Mouse (Mus musculus) myocyte (in vitro differentiated cells): ENCODE data around the gene Vkorc1. TPM values are rescaled to one million over a fixed set of nuclear protein-coding genes. Genes with fewer than 3 reads are reported as not detected.

Experiments used
- H3K27me3 ChIP-seq: one replicate; pipeline ENCODE4 v1.6.1; 2011; ENCODE audit not compliant: control insufficient read depth, insufficient read depth, insufficient read length
- H3K36me3 ChIP-seq: one replicate; pipeline ENCODE4 v1.6.1; 2011; ENCODE audit not compliant: control insufficient read depth, insufficient read depth
- H3K4me2 ChIP-seq: one replicate; pipeline ENCODE4 v1.6.1; 2011; ENCODE audit warnings: low read depth, control low read depth
- H3K4me3 ChIP-seq: one replicate; pipeline ENCODE4 v1.5.1; 2011; ENCODE audit warnings: mild to moderate bottlenecking, control low read depth, moderate library complexity
- H3K79me2 ChIP-seq: one replicate; pipeline ENCODE4 v1.6.1; 2011; ENCODE audit not compliant: control insufficient read depth, insufficient read depth
- H3ac ChIP-seq: one replicate; pipeline ENCODE4 v1.6.1; 2011; ENCODE audit not compliant: control insufficient read depth, insufficient read length
- CEBPB ChIP-seq: IDR thresholded peaks from 2 replicates; pipeline ENCODE4 v1.6.1; 2011; ENCODE audit warnings: mild to moderate bottlenecking, moderate library complexity; ENCODE audit not compliant: poor library complexity, insufficient read depth, severe bottlenecking
- E2F4 ChIP-seq: IDR thresholded peaks from one replicate; pipeline ENCODE4 v1.6.1; 2011; ENCODE audit warnings: mild to moderate bottlenecking, control low read depth, moderate library complexity; ENCODE audit not compliant: insufficient read depth
- MAX ChIP-seq: IDR thresholded peaks from one replicate; pipeline ENCODE4 v1.6.1; 2011; ENCODE audit warnings: low read depth, mild to moderate bottlenecking, control low read depth
- MYOD1 ChIP-seq, 3 experiments: IDR thresholded peaks; one replicate each; pipeline ENCODE4 v1.6.1; 2011; ENCODE audit warnings: control low read depth in 2 of 3, low read depth in 2 of 3, mild to moderate bottlenecking in 2 of 3, moderate library complexity in 1 of 3; ENCODE audit not compliant: insufficient read length in 2 of 3, control insufficient read depth in 1 of 3
- MYOG ChIP-seq, 3 experiments: IDR thresholded peaks; one replicate each; pipeline ENCODE4 v1.6.1; 2011; ENCODE audit warnings: control low read depth in 2 of 3, low read depth in 2 of 3, mild to moderate bottlenecking in 2 of 3; ENCODE audit not compliant: insufficient read length in 2 of 3, control insufficient read depth in 1 of 3, insufficient read depth in 1 of 3
- POLR2A ChIP-seq: IDR thresholded peaks from one replicate; pipeline ENCODE4 v1.6.1; 2011; ENCODE audit warnings: low read depth, mild to moderate bottlenecking, control low read depth, moderate library complexity; ENCODE audit not compliant: insufficient read length
- POLR2AphosphoS2 ChIP-seq: IDR thresholded peaks from one replicate; pipeline ENCODE4 v1.6.1; 2011; ENCODE audit warnings: low read depth, control low read depth; ENCODE audit not compliant: insufficient read length
- REST ChIP-seq: IDR thresholded peaks from one replicate; pipeline ENCODE4 v1.6.1; 2011; ENCODE audit warnings: mild to moderate bottlenecking, control low read depth, moderate library complexity; ENCODE audit not compliant: insufficient read depth, insufficient read length
- SRF ChIP-seq: IDR thresholded peaks from one replicate; pipeline ENCODE4 v1.6.1; 2011; ENCODE audit warnings: low read depth; ENCODE audit not compliant: control insufficient read depth, insufficient read length
- TCF12 ChIP-seq: IDR thresholded peaks from one replicate; pipeline ENCODE4 v1.6.1; 2011; ENCODE audit warnings: mild to moderate bottlenecking, control low read depth; ENCODE audit not compliant: poor library complexity, insufficient read depth, severe bottlenecking
- TCF3 ChIP-seq: IDR thresholded peaks from one replicate; pipeline ENCODE4 v1.6.1; 2011; ENCODE audit warnings: low read depth, control low read depth; ENCODE audit not compliant: insufficient read length
- USF1 ChIP-seq: IDR thresholded peaks from one replicate; pipeline ENCODE4 v1.6.1; 2011; ENCODE audit warnings: low read depth, mild to moderate bottlenecking, control low read depth, moderate library complexity
- polyA plus RNA-seq: library from polyadenylated mRNA; unstranded; fragments of >200 nt; fragmentation: generic; extraction: Trizol; gene quantifications from one replicate; pipeline ENCODE4 v1.2.1, GENCODE M21; 2012; ENCODE audit warnings: missing spikeins

Vkorc1 gene
- polyA plus RNA-seq, 1 experiment, result 65.9 TPM

- H3K36me3 ChIP-seq, result peaks cover 17% of the 10 kb centered on the region
- H3K79me2 ChIP-seq, result peaks cover 12% of the 10 kb centered on the region
- no peak overlapping the region for H3K4me3 ChIP-seq
- H3K4me2 ChIP-seq, result no peak overlapping the region
- TF ChIP-seq TCF12, result no peak
- TF ChIP-seq POLR2A, result no peak
- TF ChIP-seq MYOD1 (IDR thresholded peaks at IDR 0.05; ENCODE audit: control insufficient read depth in 1 of 3, insufficient read length in 2 of 3, low read depth in 2 of 3), result no peak
- no peak for TF ChIP-seq POLR2AphosphoS2
- no peak for TF ChIP-seq MYOG (IDR thresholded peaks at IDR 0.05; ENCODE audit: control insufficient read depth in 1 of 3, insufficient read depth in 1 of 3, insufficient read length in 2 of 3, low read depth in 2 of 3)
- TF ChIP-seq TCF3, result no peak
- no peak for TF ChIP-seq E2F4
- no peak for TF ChIP-seq SRF
- no peak for TF ChIP-seq REST
- TF ChIP-seq MAX, result no peak
- TF ChIP-seq CEBPB, result no peak
- no peaks in the 10 kb centered on the region for H3K27me3 ChIP-seq
- no peak overlapping the region for H3ac ChIP-seq
Observed at GRCm38 (mm10) chr7:127888821-127889220, 6.6 kb downstream of the Vkorc1 start.

- no peak overlapping the region for H3K4me3 ChIP-seq
- no peak overlapping the region for H3K4me2 ChIP-seq
- peaks cover 22% of the 10 kb centered on the region for H3K79me2 ChIP-seq
- H3K27me3 ChIP-seq, result no peaks in the 10 kb centered on the region
- peaks cover 17% of the 10 kb centered on the region for H3K36me3 ChIP-seq
- TF ChIP-seq TCF12 (no peak), SRF (no peak), MYOG (IDR thresholded peaks at IDR 0.05; ENCODE audit: control insufficient read depth in 1 of 3, insufficient read depth in 1 of 3, insufficient read length in 2 of 3, low read depth in 2 of 3) (no peak), MYOD1 (IDR thresholded peaks at IDR 0.05; ENCODE audit: control insufficient read depth in 1 of 3, insufficient read length in 2 of 3, low read depth in 2 of 3) (no peak), REST (no peak)
- no peak overlapping the region for H3ac ChIP-seq
Observed at GRCm38 (mm10) chr7:127887781-127888180, 7.6 kb downstream of the Vkorc1 start.

GRCm38 (mm10) chr7:127887191-127887590, 8.2 kb downstream of the Vkorc1 start:
- H3K4me2 ChIP-seq, result no peak overlapping the region
- H3ac ChIP-seq, result no peak overlapping the region
- H3K4me3 ChIP-seq, result no peak overlapping the region
- peaks cover 28% of the 10 kb centered on the region for H3K79me2 ChIP-seq
- H3K27me3 ChIP-seq, result no peaks in the 10 kb centered on the region
- peaks cover 17% of the 10 kb centered on the region for H3K36me3 ChIP-seq
- TF ChIP-seq POLR2A (no peak), USF1 (no peak), MAX (no peak), MYOG (IDR thresholded peaks at IDR 0.05; ENCODE audit: control insufficient read depth in 1 of 3, insufficient read depth in 1 of 3, insufficient read length in 2 of 3, low read depth in 2 of 3) (no peak), TCF3 (no peak), E2F4 (no peak), MYOD1 (IDR thresholded peaks at IDR 0.05; ENCODE audit: control insufficient read depth in 1 of 3, insufficient read length in 2 of 3, low read depth in 2 of 3) (no peak), CEBPB (no peak), POLR2AphosphoS2 (no peak), REST (no peak), TCF12 (no peak), SRF (no peak)

GRCm38 (mm10) chr7:127886551-127886950, 8.9 kb downstream of the Vkorc1 start:
- TF ChIP-seq MYOD1 (IDR thresholded peaks at IDR 0.05; ENCODE audit: control insufficient read depth in 1 of 3, insufficient read length in 2 of 3, low read depth in 2 of 3) (no peak), SRF (no peak), POLR2A (no peak), MYOG (IDR thresholded peaks at IDR 0.05; ENCODE audit: control insufficient read depth in 1 of 3, insufficient read depth in 1 of 3, insufficient read length in 2 of 3, low read depth in 2 of 3) (no peak), REST (no peak), TCF12 (no peak), E2F4 (no peak), MAX (no peak)
- H3K4me2 ChIP-seq, result peak overlapping the region; percentile 38
- no peak overlapping the region for H3K4me3 ChIP-seq
- peaks cover 28% of the 10 kb centered on the region for H3K79me2 ChIP-seq
- peaks cover 17% of the 10 kb centered on the region for H3K36me3 ChIP-seq
- no peaks in the 10 kb centered on the region for H3K27me3 ChIP-seq
- H3ac ChIP-seq, result no peak overlapping the region

- Histone ChIP-seq H3K27me3 (no peaks in the 10 kb centered on the region), H3K4me3 (no peak overlapping the region), H3K4me2 (peak overlapping the region; percentile 38), H3K79me2 (peaks cover 28% of the 10 kb centered on the region), H3ac (no peak overlapping the region), H3K36me3 (peaks cover 17% of the 10 kb centered on the region)
- TF ChIP-seq POLR2A, result no peak
- no peak for TF ChIP-seq SRF
- TF ChIP-seq MAX, result no peak
- TF ChIP-seq E2F4, result no peak
- TF ChIP-seq MYOD1 (IDR thresholded peaks at IDR 0.05; ENCODE audit: control insufficient read depth in 1 of 3, insufficient read length in 2 of 3, low read depth in 2 of 3), result peak in 2 of 3 experiments; percentile 42 to 72
- peak; percentile 23 for TF ChIP-seq POLR2AphosphoS2
- no peak for TF ChIP-seq USF1
- no peak for TF ChIP-seq CEBPB
- no peak for TF ChIP-seq TCF12
- no peak for TF ChIP-seq REST
- no peak for TF ChIP-seq TCF3
- TF ChIP-seq MYOG (IDR thresholded peaks at IDR 0.05; ENCODE audit: control insufficient read depth in 1 of 3, insufficient read depth in 1 of 3, insufficient read length in 2 of 3, low read depth in 2 of 3), result peak; percentile 23 to 88 (median 41)
Observed at GRCm38 (mm10) chr7:127885951-127886350, 9.5 kb downstream of the Vkorc1 start.
